Mouse (Mus musculus) myocyte (in vitro differentiated cells): ENCODE measurements around the gene Srgap3.

Experiments used
- CEBPB ChIP-seq: IDR thresholded peaks from 2 replicates; pipeline ENCODE4 v1.6.1; 2011; ENCODE audit warnings: mild to moderate bottlenecking, moderate library complexity; ENCODE audit not compliant: poor library complexity, insufficient read depth, severe bottlenecking
- E2F4 ChIP-seq: IDR thresholded peaks from one replicate; pipeline ENCODE4 v1.6.1; 2011; ENCODE audit warnings: mild to moderate bottlenecking, control low read depth, moderate library complexity; ENCODE audit not compliant: insufficient read depth
- MAX ChIP-seq: IDR thresholded peaks from one replicate; pipeline ENCODE4 v1.6.1; 2011; ENCODE audit warnings: low read depth, mild to moderate bottlenecking, control low read depth
- POLR2A ChIP-seq: IDR thresholded peaks from one replicate; pipeline ENCODE4 v1.6.1; 2011; ENCODE audit warnings: low read depth, mild to moderate bottlenecking, control low read depth, moderate library complexity; ENCODE audit not compliant: insufficient read length
- USF1 ChIP-seq: IDR thresholded peaks from one replicate; pipeline ENCODE4 v1.6.1; 2011; ENCODE audit warnings: low read depth, mild to moderate bottlenecking, control low read depth, moderate library complexity

DNA sequence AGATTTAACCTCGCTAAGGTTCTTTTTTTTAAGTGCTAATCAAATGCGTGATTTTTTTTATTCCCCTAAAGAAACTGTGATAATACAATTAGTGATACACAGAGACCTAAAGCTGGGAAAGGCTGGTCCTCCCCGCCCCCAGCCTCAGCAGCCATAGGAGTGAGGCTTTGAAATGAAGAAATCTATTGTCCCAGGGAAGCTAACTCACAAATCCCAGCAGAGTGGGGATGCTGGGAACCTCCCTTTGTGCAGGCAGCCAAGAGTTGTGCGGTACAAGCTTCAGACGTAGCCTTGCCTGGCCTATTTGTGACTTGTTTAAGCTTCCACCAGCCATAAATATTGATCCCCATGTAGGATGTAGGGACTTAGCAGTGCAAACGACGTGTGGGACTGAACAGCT, 43.8 kb downstream of the Srgap3 start:
- no peak for TF ChIP-seq POLR2A
- no peak for TF ChIP-seq MAX
- no peak for TF ChIP-seq E2F4
- TF ChIP-seq CEBPB = no peak
- TF ChIP-seq USF1 = no peak
